Mouse (Mus musculus): ENCODE measurements around the gene Tnr.

Gene Tnr

GRCm38 (mm10) chr1:159869619-159870441, 346.3 kb downstream of the Tnr start:
- in situ Hi-C loops (cut with MseI, MboI) = no loop called here

DNA sequence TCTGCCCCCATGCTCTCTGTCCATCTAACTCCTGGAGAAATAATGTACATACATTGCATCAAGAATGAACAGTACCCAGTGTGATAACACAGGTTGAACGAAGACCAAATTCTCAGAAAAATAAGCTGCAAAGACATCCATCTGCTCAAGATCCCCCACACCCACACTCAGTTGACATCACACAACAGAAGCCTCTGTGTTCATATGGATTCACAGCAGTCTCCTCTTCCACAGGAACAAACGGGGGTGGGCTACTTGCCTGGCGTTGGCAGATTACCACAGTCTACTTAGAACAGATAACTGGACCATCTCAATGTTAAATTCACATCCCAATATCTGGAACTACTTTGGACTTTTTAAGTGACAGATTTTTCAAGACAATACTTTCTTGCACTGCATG, 349.3 kb downstream of the Tnr start:
- in situ Hi-C loops (cut with MseI, MboI) = no loop called here

GRCm38 (mm10) chr1:159878681-159879080, 355.1 kb downstream of the Tnr start:
- in situ Hi-C loops (cut with MseI, MboI) = no loop called here

GRCm38 (mm10) chr1:159879866-159880265, 356.3 kb downstream of the Tnr start:
- in situ Hi-C loops (cut with MseI, MboI) = no loop called here

DNA sequence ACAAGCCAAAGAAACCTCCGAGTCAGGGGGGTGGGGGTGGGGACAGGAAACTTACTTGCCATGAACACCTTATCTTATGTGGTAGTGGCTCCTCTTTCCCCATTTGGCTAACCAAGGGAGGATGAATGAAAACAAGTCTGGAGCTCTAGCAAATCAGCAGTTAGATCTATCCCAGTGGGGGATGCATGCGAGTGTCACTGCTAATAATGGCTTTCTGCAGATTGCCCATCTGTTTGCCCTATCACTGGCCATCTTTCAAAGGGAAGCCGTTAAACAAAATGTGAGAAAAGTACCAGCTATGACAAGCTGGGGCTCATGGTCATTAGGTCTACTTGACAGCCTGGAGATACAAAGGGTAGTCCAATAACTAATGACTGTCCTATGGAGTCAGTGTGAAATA, 361.9 kb downstream of the Tnr start:
- in situ Hi-C loops (cut with MseI, MboI) = no loop called here

GRCm38 (mm10) chr1:159888611-159889010, 365.0 kb downstream of the Tnr start:
- in situ Hi-C loops (cut with MseI, MboI) = no loop called here

DNA sequence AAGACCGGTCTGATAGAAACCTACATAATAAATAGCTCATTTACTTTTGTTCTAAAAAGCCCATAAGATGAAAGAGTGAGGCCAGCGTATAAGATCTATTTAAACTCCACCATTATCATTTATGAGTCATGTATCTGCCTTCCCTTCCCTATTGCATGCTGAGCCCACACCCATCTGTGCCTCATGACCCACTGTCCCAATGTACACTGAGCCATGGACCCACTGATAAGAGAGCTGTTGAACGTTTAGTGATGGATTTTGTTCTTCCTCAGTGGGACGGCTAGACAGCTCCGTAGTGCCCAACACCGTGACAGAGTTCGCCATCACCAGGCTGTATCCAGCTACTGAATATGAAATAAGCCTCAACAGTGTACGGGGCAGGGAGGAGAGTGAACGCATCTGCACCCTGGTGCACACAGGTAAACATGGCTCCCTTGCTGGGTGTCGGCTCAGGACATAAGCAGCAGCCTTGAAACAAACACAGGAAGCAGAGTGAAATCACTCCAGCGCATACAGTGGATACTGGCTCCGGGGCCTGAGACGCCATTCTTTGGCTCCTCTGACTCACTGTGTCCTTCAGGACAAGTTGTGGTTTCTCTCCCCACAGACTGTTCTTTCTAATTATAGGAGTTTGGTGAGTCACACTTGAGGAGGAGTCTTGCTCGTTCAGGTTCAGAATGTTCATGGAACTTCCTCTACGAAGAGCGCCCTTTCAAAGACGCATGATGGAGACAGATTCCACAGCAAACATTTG, 365.6 kb downstream of the Tnr start:
- in situ Hi-C loops (cut with MseI, MboI) = no loop called here

DNA sequence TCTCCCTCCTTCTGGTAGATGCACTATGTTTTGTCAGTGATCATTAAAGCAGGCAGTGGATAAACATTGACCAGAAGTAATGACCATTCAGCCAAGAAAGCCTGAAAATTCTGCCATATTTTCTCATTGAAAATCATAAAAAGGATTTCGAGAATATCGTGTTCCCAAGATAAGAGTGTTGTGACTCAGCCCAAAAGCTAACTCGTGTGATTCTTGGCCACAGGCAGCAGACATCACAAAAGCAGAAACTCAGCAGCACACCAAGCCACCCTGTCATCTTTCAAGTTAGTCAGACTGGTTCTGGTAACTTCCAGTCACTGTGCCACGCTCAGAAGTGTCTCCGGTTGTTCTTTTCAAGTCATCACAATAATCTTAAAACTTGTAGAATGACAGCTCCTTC, 367.0 kb downstream of the Tnr start:
- in situ Hi-C loops (cut with MseI, MboI) = no loop called here

DNA sequence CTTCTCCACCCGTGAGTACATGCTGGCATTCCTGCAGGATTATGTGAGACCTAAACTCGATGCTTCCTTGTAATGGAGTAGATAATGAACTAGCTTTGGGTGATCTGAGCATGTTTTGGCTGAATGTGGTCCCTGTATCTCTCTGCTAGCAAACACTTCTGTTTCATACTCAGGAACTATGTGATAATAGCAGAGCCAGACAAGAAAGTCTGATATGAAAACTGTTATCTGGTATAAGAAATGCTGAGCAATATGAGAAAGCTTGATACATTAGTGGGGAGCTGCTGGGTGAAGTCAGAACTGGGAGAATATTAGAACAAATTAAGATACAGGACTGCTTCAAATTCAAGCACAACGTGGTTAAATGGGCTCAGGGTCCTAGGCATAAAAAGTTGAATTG, 371.5 kb downstream of the Tnr start:
- in situ Hi-C loops (cut with MseI, MboI) = no loop called here

DNA sequence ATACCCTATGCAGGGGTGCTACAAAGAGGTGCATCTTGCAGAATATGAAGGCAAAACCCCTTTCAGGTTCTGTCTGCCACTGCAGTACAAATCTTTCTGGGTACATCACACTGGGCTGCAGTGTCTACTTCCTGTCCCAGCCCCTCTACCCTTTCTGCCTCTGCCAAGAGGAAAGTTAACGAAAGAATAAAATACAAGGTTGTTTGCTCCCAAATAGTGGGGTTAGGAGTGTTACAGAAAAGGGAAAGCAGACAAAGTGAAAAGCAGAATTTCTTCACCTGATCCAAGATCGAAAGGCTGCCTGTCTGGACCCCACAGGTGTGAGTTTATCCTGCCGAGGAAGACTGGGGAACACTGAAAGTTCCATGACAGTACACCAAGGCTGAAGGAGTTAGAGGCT, 376.4 kb downstream of the Tnr start:
- in situ Hi-C loops (cut with MseI, MboI) = no loop called here

DNA sequence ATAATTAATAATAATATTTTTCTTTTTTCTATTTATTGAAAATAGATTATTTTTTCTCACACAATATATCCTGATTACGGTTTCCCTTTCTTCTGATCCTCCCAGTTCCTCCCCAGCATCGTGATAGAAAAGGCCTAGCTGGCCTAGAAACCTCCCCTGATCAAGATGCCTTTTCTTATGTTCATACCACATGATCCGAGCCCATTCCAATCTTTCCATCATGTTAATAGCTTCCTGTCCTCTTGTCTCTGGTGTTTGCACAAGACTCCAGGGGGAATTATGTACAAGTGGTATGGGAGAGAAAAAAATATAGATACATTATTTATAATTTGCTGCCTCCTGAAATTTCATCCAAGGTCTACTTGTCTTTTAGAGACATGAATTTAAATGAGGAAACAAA, 377.1 kb downstream of the Tnr start:
- in situ Hi-C loops (cut with MseI, MboI) = no loop called here

- in situ Hi-C loops (cut with MseI, MboI) = no loop called here
These were observed 378.0 kb downstream of the Tnr start for GRCm38 (mm10) chr1:159901366-159902119.

DNA sequence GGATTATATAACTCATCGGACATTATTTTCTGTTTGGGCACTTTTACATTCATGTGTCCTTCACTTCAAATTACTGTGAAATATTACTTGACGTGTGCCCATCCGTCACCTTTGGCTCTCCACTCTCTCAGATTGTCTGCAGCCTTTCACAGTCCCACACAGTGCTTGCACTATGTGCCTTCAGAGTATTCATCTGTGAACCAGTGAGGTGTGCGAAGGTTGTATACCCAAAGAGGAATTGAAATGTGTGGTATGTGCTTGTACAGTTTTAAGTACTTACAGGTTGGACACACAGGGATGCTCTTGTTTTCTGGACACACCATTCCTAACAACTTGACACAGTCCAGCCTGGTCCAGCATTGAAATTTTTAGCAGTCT, 378.5 kb downstream of the Tnr start:
- in situ Hi-C loops (cut with MseI, MboI) = no loop called here

GRCm38 (mm10) chr1:159911006-159911405, 387.4 kb downstream of the Tnr start:
- in situ Hi-C loops (cut with MseI, MboI) = loop anchor here (5.0 to 10.0 kb wide), 2 partner anchors 151 to 154 kb away; no protein-coding TSS in a partner anchor

GRCm38 (mm10) chr1:159914726-159915125, 391.2 kb downstream of the Tnr start:
- in situ Hi-C loops (cut with MseI, MboI) = loop anchor here (5.0 to 10.0 kb wide), 2 partner anchors 148 to 150 kb away; no protein-coding TSS in a partner anchor

DNA sequence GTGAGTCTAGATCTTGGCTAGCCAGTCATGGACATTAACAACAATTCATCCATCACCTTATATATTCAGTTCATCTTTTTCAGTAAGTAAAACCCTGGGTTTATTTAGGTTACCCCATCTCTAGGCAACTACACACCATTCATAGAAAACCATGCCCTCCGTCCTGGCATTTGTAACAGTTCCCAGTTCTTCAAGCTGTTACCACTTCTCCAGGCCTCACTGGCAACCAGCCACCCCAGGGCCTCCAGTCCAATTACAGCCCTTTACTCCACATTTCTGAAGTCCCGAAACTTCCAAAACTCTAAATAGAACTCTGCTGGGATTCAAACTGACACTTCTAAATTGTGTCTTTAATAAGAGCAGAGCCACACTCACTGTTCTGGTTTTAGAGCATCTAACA, 397.0 kb downstream of the Tnr start:
- in situ Hi-C loops (cut with MseI, MboI) = no loop called here

DNA sequence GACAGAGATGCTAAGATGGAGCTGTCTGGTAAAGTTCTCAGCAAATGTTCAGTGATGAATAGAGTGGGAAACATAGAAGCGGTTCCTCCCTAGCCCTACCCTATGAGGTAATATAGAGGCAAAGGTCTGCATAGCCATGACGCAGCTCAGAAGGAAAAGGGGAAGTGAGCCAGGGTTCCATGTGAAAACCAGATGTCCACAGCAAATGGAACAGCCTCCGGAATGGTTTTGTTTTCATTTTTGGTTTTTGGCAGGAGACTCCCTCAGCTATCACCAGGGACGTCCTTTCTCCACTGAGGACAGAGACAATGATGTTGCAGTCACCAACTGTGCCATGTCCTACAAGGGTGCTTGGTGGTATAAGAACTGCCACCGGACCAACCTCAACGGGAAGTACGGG, 399.4 kb downstream of the Tnr start:
- in situ Hi-C loops (cut with MseI, MboI) = no loop called here

DNA sequence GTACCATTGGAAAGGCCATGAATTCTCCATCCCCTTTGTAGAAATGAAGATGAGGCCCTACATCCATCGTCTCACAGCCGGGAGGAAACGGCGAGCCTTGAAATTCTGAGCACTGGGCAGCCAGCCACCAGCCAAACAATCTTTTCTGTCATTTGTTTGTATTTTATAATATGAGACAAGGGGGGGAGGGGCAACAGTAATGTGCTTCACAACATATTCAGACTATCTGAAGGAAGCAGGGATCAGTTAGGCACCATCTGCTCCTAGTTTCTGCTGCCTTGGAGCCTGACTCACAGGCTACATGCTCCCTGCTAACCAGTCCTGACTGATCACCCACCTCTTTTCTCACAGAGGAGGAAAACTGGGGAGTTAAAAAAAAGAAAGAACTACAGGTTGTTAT, 400.5 kb downstream of the Tnr start:
- in situ Hi-C loops (cut with MseI, MboI) = no loop called here

- in situ Hi-C loops (cut with MseI, MboI) = no loop called here
These were observed 401.1 kb downstream of the Tnr start for GRCm38 (mm10) chr1:159924684-159925083.

DNA sequence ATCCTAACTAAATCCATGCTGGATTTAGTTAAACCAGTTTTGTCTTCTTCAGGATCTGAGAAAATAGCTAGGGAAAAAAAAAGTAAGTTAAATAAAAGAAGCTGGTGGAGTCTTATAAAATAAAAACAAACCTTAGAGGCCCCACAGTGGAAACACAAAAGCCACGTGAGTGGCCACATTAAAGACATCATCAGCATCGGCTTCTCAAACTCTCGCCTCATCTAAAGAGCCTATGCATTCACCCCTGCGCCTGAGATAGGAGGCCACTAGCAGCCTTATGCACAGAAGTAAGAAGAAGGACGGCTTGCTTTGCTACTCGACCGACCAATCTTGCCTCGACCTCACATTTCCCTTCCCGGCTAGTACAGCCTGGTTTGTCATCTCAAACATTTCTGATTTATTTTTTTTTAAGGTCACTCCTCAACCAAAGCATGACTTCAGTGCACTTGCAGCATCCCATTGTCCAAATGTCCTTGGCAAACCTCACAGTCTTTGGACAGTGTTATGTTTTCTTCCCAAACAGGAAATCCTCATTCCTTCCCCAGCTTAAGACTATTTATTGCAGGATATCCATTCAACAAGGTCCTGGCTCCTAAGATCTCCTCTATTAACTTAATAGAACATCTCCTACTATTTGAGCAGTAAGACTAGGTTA, 405.2 kb downstream of the Tnr start:
- in situ Hi-C loops (cut with MseI, MboI) = no loop called here

DNA sequence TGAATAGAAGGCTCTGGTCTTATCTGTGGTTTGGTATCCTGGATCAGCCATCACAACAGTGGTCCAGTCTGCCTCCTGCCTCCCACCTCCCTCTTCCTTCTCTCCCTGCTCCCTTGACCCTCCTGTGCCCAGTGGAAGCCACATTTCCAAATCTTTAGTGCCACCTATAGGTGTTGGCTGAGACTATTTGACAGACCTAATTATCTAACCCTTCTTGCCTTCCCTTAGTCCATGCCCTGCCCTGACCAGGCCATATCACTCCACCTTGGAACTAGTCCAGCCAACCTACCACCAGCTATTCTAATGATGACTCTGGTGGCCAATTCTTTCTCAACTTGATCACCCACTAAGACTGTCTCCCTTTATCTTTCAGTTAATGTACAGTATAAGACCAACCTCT, 408.5 kb downstream of the Tnr start:
- in situ Hi-C loops (cut with MseI, MboI) = no loop called here

DNA sequence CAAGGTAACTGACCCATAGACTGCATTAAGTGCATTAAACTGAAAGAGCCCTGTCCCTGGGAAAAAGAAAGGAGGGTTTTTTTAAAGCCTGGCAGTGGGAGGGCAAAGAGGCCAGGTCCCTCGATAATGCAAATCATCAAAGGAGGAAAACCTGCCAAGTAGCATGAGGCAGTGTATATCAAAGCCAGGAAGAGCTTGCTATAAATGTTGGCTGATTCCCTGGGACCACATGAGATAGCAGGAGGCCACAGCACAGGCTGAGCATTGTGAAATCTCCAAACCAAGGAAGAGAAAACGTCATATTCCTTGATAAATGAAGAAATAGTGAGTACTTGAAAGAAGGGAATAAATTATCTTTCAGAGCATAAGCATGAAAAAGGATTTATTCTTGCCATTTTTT, 409.0 kb downstream of the Tnr start:
- in situ Hi-C loops (cut with MseI, MboI) = no loop called here
